Mouse (Mus musculus) cerebellum, postnatal 10 days (tissue): ENCODE data around the gene Hsbp1.
"Not testable (repeated sequence)": the region's sequence is repeated elsewhere in the genome, so short reads cannot be mapped to it uniquely, and the experiment has no call there.

Source experiments
- DNase-seq, 2 experiments: peaks; one replicate each; pipeline ENCODE4 v3.0.0; 2021; ENCODE audit warnings: mixed read lengths in 2 of 2

Gene Hsbp1

DNA sequence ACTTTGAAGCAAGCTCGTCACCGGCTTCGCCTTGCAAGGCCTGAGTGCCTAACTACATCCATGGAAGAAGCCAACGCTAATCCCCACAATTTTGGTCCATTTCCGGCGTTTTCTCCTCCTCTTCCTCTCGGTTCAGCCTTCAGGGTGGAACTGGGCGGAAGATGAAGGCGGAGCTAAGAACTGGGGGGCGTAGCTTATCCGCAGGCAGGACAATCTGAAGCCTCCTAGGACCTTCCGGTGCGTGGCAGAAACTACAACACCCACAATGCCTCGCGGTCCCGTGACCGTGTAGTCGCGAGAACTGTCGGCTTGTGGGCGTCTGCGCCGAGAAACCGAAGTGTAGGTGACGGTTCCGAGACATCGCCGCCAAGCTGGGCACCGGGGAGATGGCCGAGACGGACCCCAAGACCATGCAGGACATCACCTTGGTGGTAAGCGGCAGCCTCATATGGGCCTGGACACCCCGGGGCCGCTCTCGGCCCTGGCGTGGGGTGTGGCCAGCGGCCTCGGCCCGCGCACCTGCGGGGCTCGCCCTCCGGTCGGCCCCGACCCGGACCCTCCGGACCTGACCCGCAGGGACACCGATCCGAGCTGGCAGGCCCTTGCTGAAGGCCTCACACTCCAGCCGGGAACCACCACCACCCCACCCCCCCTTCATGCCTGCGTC is at the start of gene Hsbp1:
Gene Hsbp1, plus strand, starts transcription at position 299 of the 667 bp plus-strand sequence.
- peak; percentile 97 to 99 for DNase-seq

DNA sequence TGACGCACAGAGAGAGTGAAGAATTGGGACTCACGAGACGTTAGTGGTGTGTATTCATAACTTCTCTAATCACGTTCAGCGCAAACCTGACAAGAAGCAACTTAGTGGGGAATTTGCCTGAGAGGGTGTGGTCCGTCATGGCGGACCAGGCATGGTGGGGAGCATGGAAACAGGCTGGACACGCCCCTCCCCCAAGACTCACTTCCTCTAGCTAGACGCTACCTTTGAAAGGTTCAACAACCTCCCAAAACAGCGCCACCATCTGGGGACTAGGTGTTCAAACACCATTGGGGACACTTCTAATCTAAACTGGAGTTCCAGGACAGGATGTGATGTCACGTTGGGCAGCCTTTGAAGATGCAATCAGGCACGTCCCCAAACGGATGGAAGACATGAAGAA is 48.8 kb upstream of the Hsbp1 start:
- no peak for DNase-seq

DNA sequence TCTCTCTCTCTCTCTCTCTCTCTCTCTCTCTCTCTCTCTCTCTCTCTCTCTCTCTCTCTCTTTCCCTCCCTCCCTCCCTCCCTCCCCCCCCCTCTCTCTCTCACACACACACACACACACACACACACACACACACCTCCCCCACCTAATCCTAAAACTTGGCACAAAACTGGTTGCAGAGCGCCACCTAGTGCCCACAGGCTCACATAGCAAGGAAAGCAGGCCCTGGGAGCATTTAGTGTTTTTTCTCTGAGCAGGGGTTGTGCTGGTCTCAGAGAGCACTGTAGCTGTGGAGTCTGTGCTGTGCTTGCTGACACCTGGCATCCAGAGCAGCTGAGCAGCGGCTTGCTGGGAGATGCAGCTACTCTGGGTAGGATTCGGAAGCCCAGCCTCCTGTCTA is 46.5 kb upstream of the Hsbp1 start:
- peak; percentile 71 to 75 for DNase-seq

DNA sequence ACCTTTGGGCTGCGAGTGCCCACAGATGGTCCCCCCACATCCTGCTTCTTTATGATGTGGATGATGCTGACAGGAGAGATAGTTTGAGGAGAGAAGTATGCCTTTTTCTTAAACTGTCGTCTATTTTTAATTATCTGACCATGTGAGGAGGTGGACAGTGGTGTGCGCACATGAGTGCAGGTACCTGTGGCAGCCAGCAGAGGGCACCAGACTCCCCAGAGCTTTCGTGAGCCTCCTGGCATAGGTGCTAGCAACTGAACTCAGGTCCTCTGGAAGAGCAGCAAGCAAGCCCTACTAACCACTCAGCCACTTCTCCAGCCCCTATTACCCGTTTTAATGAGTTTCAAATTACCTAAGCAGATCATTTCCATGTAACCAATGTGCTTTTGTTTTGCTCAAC is 44.0 kb upstream of the Hsbp1 start:
- no peak for DNase-seq

DNA sequence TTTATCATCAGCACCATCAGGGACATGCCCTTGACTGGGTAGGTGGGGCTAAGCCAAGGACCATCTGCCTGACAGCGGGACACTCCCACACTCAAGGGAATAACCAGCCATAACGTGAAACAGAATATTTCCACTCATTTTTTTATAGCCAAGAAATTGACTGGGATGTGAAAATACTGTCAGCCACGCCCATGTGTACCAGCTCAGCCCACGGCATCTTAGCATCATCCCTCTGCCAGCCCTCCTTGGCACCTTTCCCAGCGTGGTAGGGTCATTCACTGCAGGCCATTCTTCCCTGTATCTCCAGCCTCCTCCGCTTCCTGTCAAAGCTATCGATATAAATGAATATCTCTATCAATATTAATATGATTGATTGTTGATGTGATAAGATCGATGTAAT is 40.1 kb upstream of the Hsbp1 start:
- DNase-seq = peak; percentile 76 to 82

DNA sequence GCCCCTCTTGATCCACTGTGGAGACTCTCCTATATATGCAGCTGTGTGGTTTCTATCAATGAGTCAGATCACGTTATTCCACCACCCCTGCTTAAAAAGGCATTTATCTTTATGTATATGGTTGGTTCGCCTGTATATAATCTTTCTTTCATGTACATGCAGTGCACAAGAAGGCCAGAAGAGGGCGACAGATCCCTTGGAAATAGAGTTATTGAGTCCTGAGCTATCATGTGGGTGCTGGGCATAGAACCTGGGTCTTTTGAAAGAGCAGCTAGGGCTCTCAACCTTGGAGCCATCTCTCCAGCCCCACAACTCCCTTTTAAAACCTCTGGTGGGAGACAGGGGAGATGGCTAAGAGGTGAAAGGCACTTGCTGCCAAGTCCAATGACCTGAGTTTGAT is 32.9 kb upstream of the Hsbp1 start:
- peak; percentile 30 to 39 for DNase-seq

DNA sequence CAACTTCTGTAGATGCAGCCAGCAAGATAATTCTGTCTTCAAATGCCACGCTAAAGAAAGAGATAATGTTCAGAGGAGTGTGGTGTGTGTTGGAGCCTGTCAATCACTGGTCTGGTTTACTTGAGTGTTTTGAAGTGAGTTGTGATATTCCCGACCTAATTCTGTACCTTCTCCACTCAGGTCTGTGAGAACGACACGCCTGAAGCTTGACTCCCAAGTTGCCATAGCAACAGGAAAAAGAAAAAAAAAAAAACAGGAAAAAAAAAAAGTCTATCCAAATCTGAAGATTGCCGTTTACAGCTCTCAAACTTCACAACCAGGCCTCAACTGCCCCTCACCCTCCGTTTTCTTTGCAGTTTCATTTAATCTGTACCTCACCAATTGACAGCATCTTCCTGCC is 21.1 kb upstream of the Hsbp1 start:
- DNase-seq = no peak

DNA sequence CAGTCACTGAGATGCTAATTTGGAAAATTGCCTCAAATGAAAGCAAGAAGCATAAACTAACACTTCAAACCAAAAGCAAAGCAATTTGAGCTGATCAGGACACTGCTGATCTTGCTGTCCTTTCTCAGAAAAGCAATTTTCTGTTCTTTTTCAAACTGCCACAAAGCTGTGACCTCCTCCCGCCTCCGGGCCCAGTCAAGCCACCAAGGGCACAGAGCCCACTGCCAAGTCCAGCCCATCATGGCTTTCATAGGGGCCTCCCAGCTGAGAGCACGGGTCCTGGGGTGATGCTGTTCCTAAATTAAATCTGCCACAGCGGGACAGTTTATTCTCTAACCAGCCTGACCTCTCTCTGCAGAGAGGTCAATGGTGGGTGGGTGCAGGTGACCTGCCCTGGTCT is 4.7 kb upstream of the Hsbp1 start:
- no peak for DNase-seq

DNA sequence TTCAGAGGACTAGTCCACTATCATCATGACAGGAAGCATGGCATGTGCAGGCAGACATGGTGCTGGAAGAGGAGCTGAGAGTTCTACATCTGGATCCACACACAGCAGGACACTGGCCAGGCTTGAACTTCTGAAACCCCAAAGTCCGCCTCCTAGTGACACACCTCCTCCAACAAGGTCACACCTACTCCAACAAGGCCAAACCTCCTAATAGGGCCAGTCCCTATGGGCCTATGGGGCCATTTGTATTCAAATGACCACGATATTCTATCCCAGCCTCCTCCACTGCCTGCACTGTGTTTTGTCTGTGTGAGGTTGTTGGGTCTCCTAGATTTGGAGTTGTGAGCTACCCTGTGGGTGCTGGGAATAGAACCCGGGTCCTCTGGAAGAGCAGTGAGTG is 682 bp upstream of the Hsbp1 start:
- no peak for DNase-seq

DNA sequence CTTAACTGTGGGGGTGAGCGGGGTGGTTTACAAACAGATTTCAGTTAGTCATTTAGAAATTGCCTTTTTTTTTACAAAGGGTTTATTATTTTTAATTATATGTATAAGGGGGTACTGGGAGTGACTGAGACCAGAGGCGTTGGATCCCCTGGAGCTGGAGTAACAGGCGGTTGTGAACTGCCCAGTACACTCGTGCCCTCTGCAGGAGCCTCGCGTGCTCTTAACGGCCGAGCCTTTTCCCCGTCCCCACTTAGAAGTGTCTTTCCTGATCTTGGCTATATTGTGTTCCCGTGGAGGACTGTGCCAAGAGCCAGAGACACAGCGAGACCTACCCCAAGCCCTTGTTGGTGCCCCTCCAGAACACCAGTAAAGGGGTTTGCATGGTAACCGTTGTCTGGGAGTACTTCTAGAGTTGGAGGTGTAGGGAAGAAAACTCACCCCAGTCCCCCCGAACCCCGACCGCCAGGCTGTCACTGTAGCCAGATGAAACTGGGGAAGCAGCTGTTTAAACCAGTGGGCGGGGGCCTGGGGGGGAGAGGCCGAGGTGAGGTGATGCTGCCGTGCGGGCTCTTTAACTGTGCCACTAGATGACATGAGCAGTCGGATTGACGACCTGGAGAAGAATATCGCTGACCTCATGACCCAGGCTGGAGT is 868 bp downstream of the Hsbp1 start:
- peak; percentile 36 to 41 for DNase-seq

DNA sequence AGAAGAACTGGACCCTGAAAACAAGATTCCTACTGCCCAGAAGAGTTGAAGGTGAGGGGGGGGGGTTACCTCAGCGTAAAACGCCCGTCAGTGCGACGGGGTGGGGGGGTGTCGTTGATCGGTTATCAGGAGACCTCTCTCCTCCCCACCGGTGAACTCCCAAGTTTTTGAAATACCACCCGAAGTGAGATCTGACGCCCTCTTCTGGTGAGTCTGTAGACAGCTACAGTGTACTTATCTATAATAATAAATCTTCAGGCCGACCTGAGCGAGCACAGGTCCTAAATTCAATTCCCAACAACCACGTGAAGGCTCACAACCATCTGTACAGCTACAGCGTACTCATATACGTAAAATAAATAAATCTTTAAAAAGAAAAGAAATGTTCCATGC is 1.4 kb downstream of the Hsbp1 start:
- DNase-seq = peak; percentile 30 to 34

DNA sequence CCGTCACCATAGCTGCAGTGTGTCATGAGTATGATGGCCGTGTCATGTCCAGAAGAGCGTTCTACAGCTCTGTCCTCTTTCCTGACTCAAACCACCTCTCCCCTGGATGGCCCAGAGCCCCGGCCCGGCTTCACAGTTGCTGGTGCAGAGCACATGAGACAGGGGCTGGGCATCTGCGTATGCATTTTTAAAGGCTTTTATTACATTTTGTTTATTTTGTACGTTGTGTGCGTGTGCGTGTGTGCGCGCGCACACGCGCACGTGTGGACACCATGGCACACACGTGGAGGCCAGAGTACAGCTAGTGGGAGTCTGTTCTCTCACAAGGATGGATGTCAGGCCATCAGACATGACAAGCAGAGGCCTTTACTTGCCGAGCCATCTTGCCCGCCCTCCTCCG is 7.4 kb downstream of the Hsbp1 start:
- DNase-seq = no peak

DNA sequence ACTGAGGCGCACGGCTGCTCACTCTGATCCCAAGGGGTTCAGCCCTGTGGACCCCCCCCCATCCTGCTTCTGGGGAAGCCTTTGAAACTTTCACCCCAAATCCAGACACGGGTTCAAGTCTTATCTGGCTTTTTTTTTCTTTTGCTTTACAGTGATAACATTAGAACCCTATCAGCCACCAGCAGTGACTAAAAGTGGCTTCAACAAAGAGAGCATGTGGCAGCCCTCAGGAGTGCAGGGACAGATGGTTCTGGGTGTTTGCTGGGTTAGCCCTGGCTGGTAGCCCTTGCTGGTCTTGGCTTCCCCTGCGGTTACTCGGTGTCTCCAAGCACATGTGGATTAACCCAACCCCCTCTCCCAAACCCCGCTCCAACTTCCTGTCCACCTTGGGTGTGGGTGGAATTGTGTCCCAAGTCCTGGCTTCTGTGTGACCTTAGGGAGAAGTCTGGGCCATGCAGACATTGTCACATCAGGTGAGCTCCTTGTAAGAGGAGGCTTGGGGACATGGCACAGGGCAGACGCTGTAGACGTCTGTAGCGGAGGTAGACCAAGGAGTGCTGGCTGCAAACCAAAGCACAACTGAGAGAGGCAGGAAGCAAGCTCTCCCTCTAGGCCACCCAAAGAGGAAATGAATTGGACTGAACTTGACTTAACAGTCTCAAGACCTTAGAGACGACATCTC is 8.8 kb downstream of the Hsbp1 start:
- peak; percentile 66 to 80 for DNase-seq

DNA sequence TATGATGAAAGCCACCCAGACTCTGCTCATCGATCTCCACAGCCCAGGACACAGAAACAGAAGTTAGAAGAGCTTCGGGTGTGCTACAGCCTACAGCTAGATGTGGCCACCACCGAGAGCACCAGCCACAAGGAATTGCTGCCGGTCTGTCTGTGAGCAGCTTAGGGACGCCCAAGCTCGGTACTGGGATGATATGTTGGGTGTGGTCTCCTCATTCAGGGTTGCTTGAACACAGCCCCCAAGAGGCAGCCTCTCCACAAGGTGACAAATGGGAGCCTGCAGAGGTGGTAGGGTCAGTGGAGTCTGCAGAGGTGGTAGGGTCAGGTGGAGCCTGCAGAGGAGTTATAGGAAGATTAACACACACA is 9.4 kb downstream of the Hsbp1 start:
- DNase-seq = no peak

DNA sequence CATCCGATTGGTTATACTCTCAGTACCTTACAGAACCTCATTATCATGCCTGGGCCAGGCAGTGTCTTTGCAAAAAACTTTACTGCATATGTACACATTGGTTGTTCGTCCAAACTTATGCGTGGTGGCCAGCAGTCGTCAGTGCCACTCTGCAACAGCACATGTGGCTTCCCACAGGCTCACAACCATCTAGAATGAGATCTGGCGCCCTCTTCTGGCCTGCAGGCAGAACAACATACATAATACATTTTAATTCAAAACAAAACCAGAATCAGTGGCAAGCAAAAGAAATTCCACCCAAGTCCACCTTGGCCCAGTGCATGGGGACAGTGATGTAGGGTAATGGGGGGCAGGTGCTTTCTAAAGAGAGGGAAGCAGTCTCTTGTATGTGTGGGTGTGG is 12.3 kb downstream of the Hsbp1 start:
- not testable (repeated sequence) for DNase-seq

DNA sequence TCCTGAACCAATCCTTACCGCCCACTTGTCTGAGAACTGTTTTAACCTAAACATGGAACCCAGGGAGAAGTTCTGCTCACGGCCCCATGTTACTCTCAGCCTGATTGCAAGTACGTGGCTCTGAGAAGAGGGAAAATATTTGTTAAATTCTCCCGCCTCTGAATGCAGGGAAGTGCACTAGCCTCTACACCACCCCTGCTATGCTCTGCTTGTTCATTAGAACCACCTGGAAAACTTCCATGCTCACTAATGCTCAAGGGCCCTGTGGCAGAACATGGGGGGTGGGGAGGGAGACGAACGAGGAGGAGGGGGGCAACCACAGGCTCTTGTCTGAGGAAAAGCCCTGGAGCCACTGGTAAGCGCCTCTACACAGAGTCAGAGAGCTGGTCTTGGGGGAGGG is 13.9 kb downstream of the Hsbp1 start:
- no peak for DNase-seq

DNA sequence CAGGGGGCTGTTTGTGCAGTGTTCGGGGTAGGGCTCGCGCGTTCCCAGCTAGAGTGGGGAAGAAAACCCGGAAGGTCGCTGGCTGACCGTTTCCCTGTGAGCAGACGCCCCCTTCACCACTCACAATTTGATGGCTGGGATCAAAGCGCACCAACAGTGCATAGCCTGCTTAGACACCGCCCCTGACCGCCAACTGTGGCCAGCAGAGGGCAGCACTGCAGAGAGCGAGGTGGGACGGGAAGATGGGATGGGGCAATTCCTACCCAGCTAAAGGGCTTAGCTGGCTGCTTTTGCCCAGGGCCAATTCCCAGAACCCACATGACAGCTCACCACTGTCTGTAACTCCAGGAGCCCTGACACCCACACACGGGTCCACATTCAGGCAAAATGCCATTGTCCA is 14.5 kb downstream of the Hsbp1 start:
- DNase-seq = peak; percentile 81 to 86

DNA sequence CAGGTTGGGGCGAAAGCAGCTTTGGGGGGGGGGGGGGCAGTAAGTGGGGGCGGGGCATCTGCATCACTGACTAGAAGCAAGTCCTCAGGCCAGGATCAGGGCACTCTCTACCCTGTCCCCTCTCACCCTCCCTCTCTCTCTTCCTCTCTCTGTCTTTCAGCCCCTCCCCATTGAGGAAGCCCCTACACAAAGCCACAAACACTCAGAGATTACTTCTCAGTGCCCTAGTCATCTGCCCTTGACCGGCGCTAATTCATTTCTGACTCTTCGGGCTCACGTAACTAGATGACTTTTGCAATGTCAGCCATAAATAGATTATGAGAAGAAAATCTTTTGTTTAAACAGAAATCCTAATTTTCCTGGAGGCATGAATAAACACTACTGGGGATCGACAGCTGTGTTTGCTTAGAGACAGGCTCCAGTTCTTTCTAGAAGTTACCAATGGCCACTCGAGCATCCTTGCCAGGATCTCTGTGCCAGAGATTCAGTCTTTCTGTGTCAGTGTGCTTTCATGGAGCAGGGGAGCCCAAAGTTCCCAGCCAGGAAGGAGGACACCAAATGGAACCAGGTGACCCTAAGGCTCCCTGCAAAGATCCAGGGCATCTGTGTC is 16.5 kb downstream of the Hsbp1 start:
- peak; percentile 36 to 54 for DNase-seq

DNA sequence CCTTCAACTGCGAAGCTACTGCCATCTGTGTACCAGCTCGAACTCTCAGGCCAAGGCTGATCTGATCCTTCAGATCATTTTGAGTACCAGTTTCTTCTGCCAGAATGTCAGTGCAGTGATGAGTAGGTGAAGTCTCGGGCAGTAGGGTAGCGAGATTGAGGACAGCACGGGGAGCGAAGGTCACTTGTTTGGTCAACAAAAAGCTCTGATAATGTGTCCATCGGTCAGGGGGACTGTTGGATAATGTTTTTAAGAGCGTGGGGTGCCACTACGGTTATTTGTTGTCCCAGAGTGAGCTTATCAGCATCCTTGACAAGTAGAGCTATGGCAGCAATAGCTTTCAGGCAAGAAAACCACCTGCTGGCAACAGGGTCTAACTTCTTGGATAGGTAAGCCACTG is 30.4 kb downstream of the Hsbp1 start:
- DNase-seq = not testable (repeated sequence)

DNA sequence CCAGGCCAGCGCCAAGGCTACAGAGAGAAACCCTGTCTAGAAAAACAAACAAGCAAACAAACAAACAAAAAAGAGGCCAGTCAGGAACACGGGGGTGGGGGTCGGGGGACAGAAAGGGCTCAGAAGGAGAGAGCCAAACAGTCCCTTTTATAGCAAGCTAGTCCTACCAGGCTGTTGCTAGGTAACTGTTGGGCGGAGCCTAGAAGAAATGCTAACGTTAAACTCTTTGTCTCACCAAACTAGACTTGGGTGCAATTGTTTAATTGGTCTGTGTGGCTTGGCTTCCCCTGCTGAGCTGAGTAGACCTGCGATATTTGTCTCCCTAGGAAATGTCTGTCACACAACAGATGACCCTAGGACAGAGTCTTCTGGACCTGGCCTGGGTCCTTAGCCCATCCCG is 34.2 kb downstream of the Hsbp1 start:
- DNase-seq = no peak

DNA sequence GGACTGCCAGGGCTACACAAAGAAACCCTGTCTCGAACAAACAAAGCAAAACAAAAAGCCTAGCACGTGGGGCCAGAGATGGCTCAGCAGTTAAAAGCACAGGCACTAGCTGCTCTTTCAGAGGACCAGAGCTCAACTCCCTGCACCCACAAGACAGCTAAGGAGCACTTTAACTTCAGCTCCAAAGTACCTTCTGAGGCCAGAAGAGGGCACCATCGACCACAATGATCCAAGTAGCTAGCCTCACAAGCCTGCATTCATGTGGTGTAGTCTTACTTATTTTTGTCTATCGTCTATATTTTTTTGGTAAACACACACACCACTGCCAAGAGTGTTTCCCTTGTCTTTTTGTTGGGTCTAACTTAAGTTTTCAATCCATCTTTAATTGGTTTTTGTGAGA is 36.3 kb downstream of the Hsbp1 start:
- peak; percentile 37 to 39 for DNase-seq

DNA sequence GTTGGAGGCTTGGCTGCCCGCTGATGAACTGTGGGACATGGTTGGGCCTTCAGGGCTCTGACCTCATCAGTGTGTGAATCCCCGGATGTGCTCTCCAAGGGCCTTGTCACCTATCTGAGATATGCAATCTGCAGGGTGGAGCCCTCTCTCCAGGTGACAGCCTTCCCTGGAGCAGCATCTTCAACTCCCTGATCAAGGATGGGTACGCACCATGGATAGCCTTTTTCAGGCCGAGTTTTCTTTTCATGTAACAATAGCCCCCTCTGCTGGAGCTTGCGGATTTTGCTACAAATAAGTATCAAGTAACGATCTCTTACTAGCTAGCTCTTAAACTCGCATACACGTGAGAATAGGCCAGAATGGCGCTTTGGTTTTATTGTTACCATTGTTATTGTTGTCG is 40.2 kb downstream of the Hsbp1 start:
- DNase-seq = peak; percentile 86 to 92

DNA sequence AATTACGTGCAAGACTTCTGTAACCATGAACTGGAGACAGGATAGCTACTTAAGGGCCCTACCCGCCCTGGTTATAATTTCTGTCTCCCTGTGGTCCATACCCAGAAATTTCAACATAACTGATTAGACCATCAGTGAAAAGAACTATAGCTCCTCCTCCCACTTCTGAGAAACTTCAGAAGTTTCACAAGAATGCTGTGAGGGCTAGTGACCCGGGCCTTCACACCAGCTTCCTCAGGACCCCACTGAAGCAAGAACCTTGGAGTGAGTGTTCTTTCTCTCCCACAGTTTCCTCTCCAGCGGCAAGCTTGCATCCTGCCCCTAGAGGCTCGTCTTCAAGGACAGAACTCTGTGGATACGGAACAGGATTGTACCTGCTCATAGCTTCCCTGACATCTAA is 41.6 kb downstream of the Hsbp1 start:
- no peak for DNase-seq

DNA sequence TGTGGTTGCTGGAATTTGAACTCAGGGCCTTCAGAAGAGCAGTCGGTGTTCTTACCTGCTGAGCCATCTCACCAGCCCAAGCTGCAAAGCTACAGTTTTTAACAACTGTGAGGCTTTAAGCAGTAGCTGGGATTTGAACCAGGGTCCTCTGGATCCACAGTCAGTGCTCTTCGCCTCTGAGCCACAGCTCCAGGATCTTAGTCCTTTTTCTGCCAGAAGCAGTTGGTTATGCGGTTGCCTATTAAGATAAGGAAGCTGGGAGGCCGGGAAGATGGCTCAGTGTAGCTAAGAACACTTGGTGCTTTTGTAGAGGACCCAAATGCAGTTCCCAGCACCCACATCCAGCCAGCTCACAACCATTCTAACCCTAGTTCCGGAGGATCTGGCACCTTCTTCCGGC is 42.7 kb downstream of the Hsbp1 start:
- DNase-seq = no peak
